Mouse (Mus musculus) embryonic fibroblast, embryonic 13.5 days (primary cell): Measurements from ENCODE around the gene Eif3m.

Source experiments
- CTCF ChIP-seq: IDR thresholded peaks from 2 replicates; pipeline ENCODE4 v1.5.1; 2011; ENCODE audit warnings: mild to moderate bottlenecking, control low read depth, low read length, moderate library complexity, borderline replicate concordance; ENCODE audit not compliant: insufficient read depth
- POLR2A ChIP-seq: IDR thresholded peaks from 2 replicates; pipeline ENCODE4 v1.6.1; 2011; ENCODE audit warnings: low read depth, mild to moderate bottlenecking, control low read depth, low read length, moderate library complexity

- no peak for TF ChIP-seq CTCF
- TF ChIP-seq POLR2A, result no peak
Measured at GRCm38 (mm10) chr2:105043152-105043551, 26.3 kb upstream of the Eif3m start.
